Mouse (Mus musculus): ENCODE measurements around the gene Crat.

Gene Crat

DNA sequence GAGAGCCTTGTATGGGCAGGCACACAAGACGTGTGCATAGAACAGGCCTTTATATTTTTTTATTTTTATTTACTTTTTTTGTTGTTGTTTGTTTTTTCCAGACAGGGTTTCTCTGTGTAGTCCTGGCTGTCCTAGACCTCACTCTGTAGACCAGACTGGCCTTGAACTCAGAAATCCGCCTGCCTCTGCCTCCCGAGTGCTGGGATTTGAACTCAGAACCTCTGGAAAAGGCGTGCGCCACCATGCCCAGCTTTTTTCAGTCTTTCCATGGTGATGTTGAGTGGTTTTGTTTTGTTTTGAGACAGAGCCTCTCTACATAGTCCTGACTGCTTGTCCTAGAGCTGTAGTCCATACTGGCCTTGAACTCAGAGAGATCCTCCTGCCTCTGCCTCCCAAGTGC, 42.9 kb downstream of the Crat start:
- DNase-seq (ENCODE audit: low read depth, low spot score), result no peak

DNA sequence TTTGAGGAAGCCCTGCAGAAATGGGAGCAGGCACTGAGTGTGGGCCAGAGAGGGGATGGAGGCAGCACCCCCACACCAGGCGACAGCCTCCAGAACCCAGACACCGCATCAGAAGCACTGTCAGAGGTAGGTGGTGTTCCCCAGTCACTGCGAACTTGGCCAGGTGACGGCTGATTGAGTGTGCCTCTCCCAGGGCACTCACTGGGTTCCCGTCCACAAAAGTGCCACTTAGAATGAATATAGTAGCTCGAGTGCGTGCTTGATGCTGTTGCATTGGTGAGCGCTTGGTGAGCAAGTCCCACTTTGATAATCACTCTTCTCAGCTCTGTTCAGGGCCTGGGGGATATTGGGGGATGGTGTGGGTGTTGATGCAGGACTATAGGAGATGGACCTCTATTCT, 44.1 kb downstream of the Crat start:
- DNase-seq (ENCODE audit: low read depth, low spot score), result no peak

- DNase-seq (ENCODE audit: low read depth, low spot score), result no peak
Measured at GRCm38 (mm10) chr2:30366203-30366602, 49.4 kb downstream of the Crat start.

DNA sequence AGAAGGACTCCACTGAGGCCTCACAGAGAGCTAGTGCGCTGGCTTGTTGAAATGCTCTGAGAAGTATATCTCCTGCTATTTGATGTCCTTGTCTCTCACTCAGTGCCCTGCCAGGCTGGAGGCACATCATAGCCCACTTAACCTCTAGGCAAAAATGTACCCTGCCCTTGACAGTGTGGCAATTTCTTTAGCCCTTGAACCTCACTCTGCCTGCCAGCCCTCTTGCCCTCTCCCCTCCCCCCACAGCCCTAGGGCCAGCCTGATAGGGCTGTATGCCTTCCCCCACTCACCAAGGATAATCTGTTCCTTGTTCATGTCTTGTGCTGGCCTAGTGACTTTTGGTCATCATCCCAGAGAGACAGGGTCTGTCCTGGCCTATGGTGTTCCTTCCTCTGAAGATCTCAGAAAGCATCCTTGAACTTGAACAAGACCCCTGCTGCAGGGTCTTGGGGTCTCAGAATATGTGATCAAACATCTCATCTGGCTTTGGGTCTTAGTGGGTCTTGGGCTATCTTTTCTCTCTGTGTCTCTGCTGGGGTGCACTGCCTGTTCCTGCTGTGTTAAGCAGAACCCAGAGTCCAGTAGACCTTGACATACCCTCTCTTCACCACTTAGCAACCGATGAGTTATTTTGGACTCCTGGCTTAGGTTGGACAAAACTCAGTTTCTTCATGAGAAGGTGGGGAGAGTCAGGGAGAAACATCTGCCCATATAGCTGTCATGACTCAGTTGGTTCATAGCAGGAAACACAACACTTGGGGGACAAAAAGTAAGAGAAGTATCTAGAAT, 50.1 kb downstream of the Crat start:
- DNase-seq (ENCODE audit: low read depth, low spot score), result no peak

- peak; percentile 99 for DNase-seq (ENCODE audit: low read depth, low spot score)
Measured at GRCm38 (mm10) chr2:30363773-30364650, 51.6 kb downstream of the Crat start, which contains the start of gene Miga2. Miga2 (plus strand) TSS chr2:30364233.

DNA sequence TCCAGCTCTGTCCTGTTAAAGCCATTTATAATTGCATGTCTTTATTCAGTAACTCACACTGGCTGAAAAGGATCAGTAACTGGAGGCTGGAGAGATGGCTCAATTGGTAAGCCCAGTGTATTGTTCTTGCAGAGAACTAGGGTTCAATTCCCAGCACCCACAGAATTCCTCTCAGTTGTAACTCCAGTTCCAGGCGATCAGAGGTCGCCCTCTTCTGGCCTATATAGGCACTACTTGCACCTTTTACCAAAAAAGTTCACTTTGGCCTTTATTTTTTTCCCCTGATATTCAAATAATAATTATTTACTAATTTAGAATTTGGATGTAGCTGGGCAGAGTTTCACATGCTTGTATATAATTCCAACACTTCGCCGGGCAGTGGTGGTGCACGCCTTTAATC, 52.7 kb downstream of the Crat start:
- no peak for DNase-seq (ENCODE audit: low read depth, low spot score)

- no peak for DNase-seq (ENCODE audit: low read depth, low spot score)
Measured at GRCm38 (mm10) chr2:30360626-30361025, 55.0 kb downstream of the Crat start.

DNA sequence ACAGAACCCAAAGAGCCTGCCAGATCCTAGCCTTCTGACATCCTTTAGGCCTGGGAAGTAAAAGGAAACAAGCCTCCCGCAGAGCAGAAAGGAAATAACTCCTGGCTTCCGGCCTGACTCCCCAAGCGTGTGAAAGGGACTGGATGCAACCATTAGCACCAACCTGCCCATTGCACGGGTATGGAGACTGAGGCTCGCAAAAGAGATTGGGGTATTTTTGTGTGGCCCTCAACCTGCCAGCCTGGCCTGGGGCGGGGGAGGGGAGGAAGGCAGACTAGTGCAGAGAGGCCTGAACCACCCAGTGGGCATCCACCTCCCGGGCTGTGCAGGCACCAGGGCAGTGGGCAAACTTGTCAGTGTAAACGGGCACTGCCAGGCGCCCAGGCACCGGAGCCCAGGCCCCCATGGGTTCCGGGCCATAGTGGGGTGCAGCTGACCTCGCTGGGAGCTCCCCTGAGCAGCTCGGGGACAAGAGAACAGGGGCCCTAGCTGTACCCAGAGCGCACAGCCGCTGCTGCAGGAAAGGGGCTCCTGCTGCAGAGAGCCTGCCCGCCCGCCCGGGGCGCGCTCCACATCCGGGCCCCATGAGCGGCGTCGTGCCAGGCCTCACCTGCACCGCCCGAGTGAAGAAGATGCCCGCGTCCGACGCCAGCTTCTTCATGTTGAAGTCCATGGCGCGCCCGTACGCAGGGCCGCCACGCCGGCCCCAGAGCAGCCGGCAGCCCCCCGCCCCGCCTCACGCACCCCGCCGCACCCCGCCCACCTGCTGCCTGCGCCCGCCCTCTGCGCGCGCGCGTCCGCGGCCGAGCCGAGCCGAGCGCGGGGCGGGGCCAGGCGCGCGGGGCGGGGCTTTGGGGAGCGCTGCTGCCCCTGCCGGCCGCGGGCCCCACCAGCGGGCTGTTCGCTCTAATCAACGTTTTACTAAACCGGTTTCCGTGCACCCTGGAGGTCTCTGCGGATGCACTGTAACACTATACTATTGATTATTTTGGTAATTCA, 56.8 kb downstream of the Crat start, which contains the start of gene Sh3glb2:
Gene Sh3glb2 (minus strand): TSS at position 805 of the 999 bp plus-strand sequence.
- no peak for DNase-seq (ENCODE audit: low read depth, low spot score)

DNA sequence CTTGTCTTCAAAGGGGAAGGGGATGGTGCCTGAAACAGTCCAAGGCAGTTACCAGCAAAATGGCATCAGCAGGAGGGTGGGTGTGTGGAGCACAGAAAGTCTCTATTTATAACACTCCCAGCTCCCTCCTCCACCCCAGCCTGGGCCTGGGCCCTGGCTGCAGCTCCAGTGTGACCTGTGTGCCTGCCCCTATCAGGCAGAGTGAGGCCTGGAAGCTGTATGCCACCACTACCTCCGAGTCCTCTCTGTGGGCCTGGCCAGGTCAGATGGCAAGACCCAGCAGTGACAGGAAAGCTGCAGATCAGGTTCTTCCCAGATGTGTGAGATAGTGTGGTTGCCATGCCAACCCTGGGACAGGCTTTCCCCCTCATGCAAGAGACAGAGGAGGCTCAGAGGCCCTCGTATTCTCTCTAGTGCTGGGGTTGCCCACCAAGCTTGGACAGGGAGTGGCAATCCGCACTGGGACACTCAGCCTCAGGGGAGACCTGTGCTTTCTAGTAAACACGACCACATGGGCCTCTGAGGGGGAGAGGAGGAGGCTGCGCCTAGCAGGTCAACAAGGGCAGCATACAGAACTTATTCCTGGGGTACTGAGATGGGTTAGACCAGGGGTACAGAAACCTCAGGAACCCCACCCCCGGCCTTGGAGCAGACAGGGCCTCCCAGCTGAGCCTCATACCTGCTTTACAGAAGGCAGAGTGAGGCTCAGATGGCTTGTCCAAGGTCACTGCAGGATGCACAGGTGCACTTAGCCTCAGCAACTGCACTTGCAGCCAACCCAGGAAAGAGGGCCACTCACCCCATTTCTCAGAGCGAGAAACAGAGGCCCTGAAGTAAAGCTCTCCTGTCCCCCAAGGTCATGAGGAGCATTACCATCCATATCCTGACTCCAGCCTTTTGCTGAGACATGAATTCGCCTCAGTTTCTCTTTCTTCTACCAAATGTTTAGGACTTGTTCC, 57.8 kb downstream of the Crat start:
- DNase-seq (ENCODE audit: low read depth, low spot score), result no peak

DNA sequence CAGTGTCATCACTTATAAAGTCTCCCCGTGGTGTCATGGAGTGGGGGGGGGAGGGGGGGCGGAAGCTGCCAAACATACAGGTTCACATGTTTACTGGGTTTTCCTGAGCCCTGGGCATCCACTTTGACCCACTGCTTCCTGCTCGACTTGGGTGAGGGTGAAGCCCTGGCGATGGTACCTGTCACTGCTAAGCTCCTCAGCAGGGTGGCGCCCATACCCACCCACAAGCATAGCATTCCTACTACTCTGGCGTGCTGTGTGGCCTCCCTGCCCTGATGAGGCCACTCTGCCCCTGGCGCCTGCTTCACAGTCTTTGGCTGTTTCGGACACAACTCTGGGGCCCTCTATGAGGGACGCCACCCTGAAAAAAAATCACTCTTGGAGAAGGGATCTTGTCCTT, 58.7 kb downstream of the Crat start:
- no peak for DNase-seq (ENCODE audit: low read depth, low spot score)

GRCm38 (mm10) chr2:30356266-30356665, 59.3 kb downstream of the Crat start:
- no peak for DNase-seq (ENCODE audit: low read depth, low spot score)

- no peak for DNase-seq (ENCODE audit: low read depth, low spot score)
Measured at GRCm38 (mm10) chr2:30355861-30356260, 59.8 kb downstream of the Crat start.

GRCm38 (mm10) chr2:30351149-30351548, 64.5 kb downstream of the Crat start:
- no peak for DNase-seq (ENCODE audit: low read depth, low spot score)
